Mouse (Mus musculus): ENCODE measurements at regions not wholly inside any gene's neighbourhood (a gene's known extent, or its start where the extent isn't known, plus 50 kb on each side); places are given as distances from the start of the nearest gene placed in this dataset.

GRCm38 (mm10) chr9:13905086-13905669, 77.7 kb downstream of the Fam76b start:
- no peak for DNase-seq (ENCODE audit: low spot score in 2 of 2)

GRCm38 (mm10) chr9:13906736-13907135, 79.2 kb downstream of the Fam76b start:
- no peak for DNase-seq (ENCODE audit: low spot score in 2 of 2)

- no peak for DNase-seq (ENCODE audit: low spot score in 2 of 2)
Measured at GRCm38 (mm10) chr9:13909604-13910003, 82.1 kb downstream of the Fam76b start.

- DNase-seq (ENCODE audit: low spot score in 2 of 2): no peak
Measured at GRCm38 (mm10) chr9:13910091-13910490, 82.6 kb downstream of the Fam76b start.

GRCm38 (mm10) chr9:13913459-13913858, 85.9 kb downstream of the Fam76b start:
- no peak for DNase-seq (ENCODE audit: low spot score in 2 of 2)

GRCm38 (mm10) chr9:13914131-13914530, 86.6 kb downstream of the Fam76b start:
- no peak for DNase-seq (ENCODE audit: low spot score in 2 of 2)

- no peak for DNase-seq (ENCODE audit: low spot score in 2 of 2)
Measured at GRCm38 (mm10) chr9:13914847-13915246, 87.3 kb downstream of the Fam76b start.

- DNase-seq (ENCODE audit: low spot score in 2 of 2): no peak
Measured at GRCm38 (mm10) chr9:13916837-13917236, 89.3 kb downstream of the Fam76b start.

- DNase-seq (ENCODE audit: low spot score in 2 of 2): no peak
Measured at GRCm38 (mm10) chr9:13918606-13919202, 91.2 kb downstream of the Fam76b start.

GRCm38 (mm10) chr9:13919739-13920410, 92.4 kb downstream of the Fam76b start:
- DNase-seq (ENCODE audit: low spot score in 2 of 2): no peak

- no peak for DNase-seq (ENCODE audit: low spot score in 2 of 2)
Measured at GRCm38 (mm10) chr9:13920623-13921022, 93.1 kb downstream of the Fam76b start.

GRCm38 (mm10) chr9:13932001-13932508, 104.5 kb downstream of the Fam76b start:
- DNase-seq (ENCODE audit: low spot score in 2 of 2): no peak

GRCm38 (mm10) chr9:13933404-13933803, 105.9 kb downstream of the Fam76b start:
- DNase-seq (ENCODE audit: low spot score in 2 of 2): no peak

- DNase-seq (ENCODE audit: low spot score in 2 of 2): no peak
Measured at GRCm38 (mm10) chr9:13937301-13937700, 109.8 kb downstream of the Fam76b start.

- DNase-seq (ENCODE audit: low spot score in 2 of 2): no peak
Measured at GRCm38 (mm10) chr9:13946519-13946918, 119.0 kb downstream of the Fam76b start.

- DNase-seq (ENCODE audit: low spot score in 2 of 2): no peak
Measured at GRCm38 (mm10) chr9:13952157-13952556, 124.6 kb downstream of the Fam76b start.

- DNase-seq (ENCODE audit: low spot score in 2 of 2): no peak
Measured at GRCm38 (mm10) chr9:13963140-13963763, 135.7 kb downstream of the Fam76b start.

GRCm38 (mm10) chr9:13963796-13964195, 136.3 kb downstream of the Fam76b start:
- DNase-seq (ENCODE audit: low spot score in 2 of 2): no peak

- DNase-seq (ENCODE audit: low spot score in 2 of 2): no peak
Measured at GRCm38 (mm10) chr9:13964256-13964655, 136.7 kb downstream of the Fam76b start.

GRCm38 (mm10) chr9:13966212-13966611, 138.7 kb downstream of the Fam76b start:
- DNase-seq (ENCODE audit: low spot score in 2 of 2): no peak

GRCm38 (mm10) chr9:13969262-13969661, 141.7 kb downstream of the Fam76b start:
- no peak for DNase-seq (ENCODE audit: low spot score in 2 of 2)

GRCm38 (mm10) chr9:13973600-13973999, 146.1 kb downstream of the Fam76b start:
- no peak for DNase-seq (ENCODE audit: low spot score in 2 of 2)

GRCm38 (mm10) chr9:13974870-13975269, 147.4 kb downstream of the Fam76b start:
- no peak for DNase-seq (ENCODE audit: low spot score in 2 of 2)

Data from frontal cortex, postnatal 25 days (tissue).